ENCODE assay signal across 8 mouse cellular contexts in genomic region chr5:25705567-25706349, GRCm38 (mm10). TPM values are rescaled to one million over a fixed set of nuclear protein-coding genes. Genes with fewer than 3 reads are reported as not detected.
A peak's percentile ranks its signal among the peaks of the same experiment; 100 is the strongest.
DNase-seq lines count a peak whose midpoint lies in the region; ATAC-seq and TF ChIP-seq lines count a peak whose summit lies in the region.

TSS of gene Xrcc2 (minus strand) at chr5:25705825.

- peaks cover 0 to 14% of the 10 kb centered on the region in 2 experiments; a peak in 3 of 4 replicates for H3K4me1 ChIP-seq in MEL (ENCODE audit: control insufficient read depth in 1 of 2, insufficient read depth in 2 of 2, low read length in 2 of 2)
- H3K4me1 ChIP-seq in cerebellum, adult 2 months (ENCODE audit: control insufficient read depth, insufficient read depth, low read length) = peaks cover 9% of the 10 kb centered on the region
- H3K4me1 ChIP-seq in hindbrain, embryonic 10.5 days (replicated peaks) = peaks cover 20% of the 10 kb centered on the region
- peaks cover 3% of the 10 kb centered on the region; the same call in 1 of the 2 replicates for H3K4me1 ChIP-seq in lung, postnatal 0 days (ENCODE audit: insufficient read depth, low read depth, low read length)

- peak within 1 kb of the TSS; percentile 77 for H3K27ac ChIP-seq in MEL (ENCODE audit: control insufficient read depth, low read depth, low read length)
- no peak within 1 kb of the TSS for H3K27ac ChIP-seq in cerebellum, adult 2 months (ENCODE audit: insufficient read depth, low read length)
- H3K27ac ChIP-seq in hindbrain, embryonic 10.5 days = peak within 1 kb of the TSS; percentile 96
- H3K27ac ChIP-seq in lung, postnatal 0 days (ENCODE audit: low read length) = no peak within 1 kb of the TSS

- no peak; a peak in 1 of 4 replicates for TF ChIP-seq EP300 in MEL (IDR thresholded peaks at IDR 0.05; ENCODE audit: low read depth in 1 of 2, low read length in 2 of 2)
- TF ChIP-seq EP300 in lung, postnatal 0 days (IDR thresholded peaks at IDR 0.05) = no peak

- no peaks in the 10 kb centered on the region for H3K27me3 ChIP-seq in MEL (ENCODE audit: control insufficient read depth in 1 of 2, insufficient read depth in 2 of 2, low read length in 2 of 2)
- H3K27me3 ChIP-seq in cerebellum, adult 2 months (ENCODE audit: control insufficient read depth, insufficient read depth, low read length) = no peaks in the 10 kb centered on the region
- no peaks in the 10 kb centered on the region for H3K27me3 ChIP-seq in hindbrain, embryonic 10.5 days (ENCODE audit: insufficient read depth, poor library complexity, severe bottlenecking)
- no peaks in the 10 kb centered on the region for H3K27me3 ChIP-seq in lung, postnatal 0 days (replicated peaks; ENCODE audit: insufficient read depth, low read length)

- peak; percentile 98 for ATAC-seq in lung, postnatal 0 days

- H3K9ac ChIP-seq in MEL (ENCODE audit: control insufficient read depth, low read depth, low read length, poor library complexity, severe bottlenecking) = peak within 1 kb of the TSS; percentile 92
- H3K9ac ChIP-seq in lung, postnatal 0 days (replicated peaks; ENCODE audit: low read depth) = peak within 1 kb of the TSS; percentile 63

- 8% methylated on average over 51 of the region's 51 CpGs for WGBS in cerebellum, adult 2 months
- WGBS in hindbrain, embryonic 10.5 days = 8% methylated on average over 51 of the region's 51 CpGs
- 8% methylated on average over 51 of the region's 51 CpGs for WGBS in lung, postnatal 0 days

- H3K4me3 ChIP-seq in MEL (ENCODE audit: control insufficient read depth in 1 of 2, insufficient read depth in 1 of 2, low read depth in 2 of 2, low read length in 2 of 2) = peak within 1 kb of the TSS; percentile 72 to 96
- H3K4me3 ChIP-seq in cerebellum, adult 2 months (replicated peaks; ENCODE audit: insufficient read depth, low read depth, low read length) = peak within 1 kb of the TSS; percentile 53
- H3K4me3 ChIP-seq in hindbrain, embryonic 10.5 days = peak within 1 kb of the TSS; percentile 85
- peak within 1 kb of the TSS; percentile 79 for H3K4me3 ChIP-seq in lung, postnatal 0 days (ENCODE audit: low read depth, low read length)

- no peak for TF ChIP-seq CTCF in MEL (IDR thresholded peaks at IDR 0.05 in 2 of 3, conservative IDR thresholded peaks at IDR 0.05 in 1 of 3; ENCODE audit: control insufficient read depth in 1 of 3, insufficient read depth in 1 of 3, low read depth in 2 of 3, low read length in 3 of 3, poor library complexity in 1 of 3, severe bottlenecking in 1 of 3)
- no peak; the same call in 1 of the 2 replicates for TF ChIP-seq CTCF in cerebellum, adult 2 months (IDR thresholded peaks at IDR 0.05; ENCODE audit: borderline replicate concordance, insufficient read depth, low read depth, low read length)
- peak; percentile 19; the same call in 1 of the 2 replicates for TF ChIP-seq CTCF in lung, postnatal 0 days (IDR thresholded peaks at IDR 0.05)

- DNase-seq in MEL (ENCODE audit: low read depth, low spot score) = peak; percentile 98
- peak; percentile 95 to 98 for DNase-seq in cerebellum, adult 2 months
- DNase-seq in forelimb bud, embryonic 11.5 days (ENCODE audit: low read depth, low spot score) = peak; percentile 96
- DNase-seq in hindbrain, embryonic 10.5 days (ENCODE audit: low spot score) = peak; percentile 95
- peak; percentile 95 for DNase-seq in layer of hippocampus, adult 9-11 months
- peak; percentile 95 for DNase-seq in lung, postnatal 0 days (ENCODE audit: low spot score)
- peak; percentile 97 for DNase-seq in ovary, postnatal 14 days (ENCODE audit: low spot score)
- DNase-seq in thymus, postnatal 14 days = peak; percentile 96

- no peaks in the 10 kb centered on the region for H3K9me3 ChIP-seq in MEL (replicated peaks; ENCODE audit: insufficient read depth, low read length)
- H3K9me3 ChIP-seq in hindbrain, embryonic 10.5 days = no peaks in the 10 kb centered on the region
- H3K9me3 ChIP-seq in lung, postnatal 0 days (ENCODE audit: low read length) = no peaks in the 10 kb centered on the region

- peaks cover 5 to 7% of the 10 kb centered on the region in 2 experiments for H3K36me3 ChIP-seq in MEL (ENCODE audit: control insufficient read depth in 1 of 2, insufficient read depth in 2 of 2, low read length in 2 of 2)
- H3K36me3 ChIP-seq in hindbrain, embryonic 10.5 days = peaks cover 32% of the 10 kb centered on the region
- H3K36me3 ChIP-seq in lung, postnatal 0 days (ENCODE audit: insufficient read depth, low read length) = no peaks in the 10 kb centered on the region

- no peak for TF ChIP-seq RAD21 in MEL (IDR thresholded peaks at IDR 0.05; ENCODE audit: low read depth, low read length)

- TF ChIP-seq POLR2A in MEL (IDR thresholded peaks at IDR 0.05; ENCODE audit: control insufficient read depth in 1 of 2, insufficient read depth in 1 of 2, low read depth in 1 of 2, low read length in 2 of 2, poor library complexity in 1 of 2) = peak; percentile 85 to 88
- peak; percentile 78; the same call in 1 of the 2 replicates for TF ChIP-seq POLR2A in cerebellum, adult 2 months (IDR thresholded peaks at IDR 0.05; ENCODE audit: borderline replicate concordance, insufficient read depth, low read length)

- H3K4me2 ChIP-seq in lung, postnatal 0 days (replicated peaks; ENCODE audit: low read depth, low read length) = peak within 1 kb of the TSS; percentile 68

- peaks cover 25% of the 10 kb centered on the region for H3K79me2 ChIP-seq in MEL (ENCODE audit: control insufficient read depth, insufficient read depth, low read length, poor library complexity)

TF ChIP-seq in MEL, 35 proteins besides CTCF, POLR2A, EP300 and RAD21:
- TF ChIP-seq BHLHE40 (IDR thresholded peaks at IDR 0.05; ENCODE audit: borderline replicate concordance, low read depth, low read length) (no peak), CHD2 (IDR thresholded peaks at IDR 0.05; ENCODE audit: low read length) (no peak), MAZ (IDR thresholded peaks at IDR 0.05; ENCODE audit: low read depth, low read length) (peak; percentile 27; the same call in 1 of the 2 replicates), KAT2A (conservative IDR thresholded peaks at IDR 0.05; ENCODE audit: low read depth, low read length) (peak; percentile 65), E2F4 (IDR thresholded peaks at IDR 0.05; ENCODE audit: borderline replicate concordance, low read depth, low read length) (peak; percentile 89), TAL1 (IDR thresholded peaks at IDR 0.05; ENCODE audit: low read length) (no peak), ZMIZ1 (IDR thresholded peaks at IDR 0.05; ENCODE audit: low read depth, low read length) (peak; percentile 75; the same call in 1 of the 2 replicates), NELFE (IDR thresholded peaks at IDR 0.05; ENCODE audit: low read depth, low read length) (peak; percentile 94), MYC (IDR thresholded peaks at IDR 0.05; ENCODE audit: low read depth, low read length) (0 out of 2 replicates have a peak, but pooled peaks have one; percentile 31), TBP (IDR thresholded peaks at IDR 0.05; ENCODE audit: low read depth, low read length) (peak; percentile 82), MAX (IDR thresholded peaks at IDR 0.05; ENCODE audit: low read length) (peak; percentile 63), GATA1 (IDR thresholded peaks at IDR 0.05; ENCODE audit: low read depth, low read length) (peak; percentile 35; the same call in 1 of the 2 replicates), SIN3A (IDR thresholded peaks at IDR 0.05; ENCODE audit: low read length) (peak; percentile 68; the same call in 1 of the 2 replicates), NRF1 (IDR thresholded peaks at IDR 0.05; ENCODE audit: insufficient read depth, low read depth, low read length, poor library complexity, severe bottlenecking) (peak; percentile 84), ELF1 (IDR thresholded peaks at IDR 0.05; ENCODE audit: low read depth, low read length) (peak; percentile 44; the same call in 1 of the 2 replicates), USF1 (IDR thresholded peaks at IDR 0.05; ENCODE audit: low read depth, low read length) (0 out of 2 replicates have a peak, but pooled peaks have one; percentile 29), ZKSCAN1 (IDR thresholded peaks at IDR 0.05; ENCODE audit: low read depth, low read length) (no peak), MXI1 (IDR thresholded peaks at IDR 0.05; ENCODE audit: low read depth, low read length) (0 out of 2 replicates have a peak, but pooled peaks have one; percentile 59), HCFC1 (IDR thresholded peaks at IDR 0.05; ENCODE audit: low read depth, low read length) (peak; percentile 85), TCF12 (IDR thresholded peaks at IDR 0.05; ENCODE audit: low read depth, low read length) (peak; percentile 30; the same call in 1 of the 2 replicates), POLR2AphosphoS2 (IDR thresholded peaks at IDR 0.05; ENCODE audit: low read length) (peak; percentile 86), UBTF (IDR thresholded peaks at IDR 0.05; ENCODE audit: borderline replicate concordance, insufficient read depth, low read depth, low read length) (no peak)

RNA-seq across cellular contexts. Expression of gene Xrcc2, which starts in this region (rescaled TPM):
- total RNA-seq in MEL (2012; rRNA removed) = 25.4 and 34.1 TPM in 2 replicates
- 10 to 100 TPM in 1 of 2 experiments, not detected in 1; 22.8 TPM for polyA plus RNA-seq in MEL (2012; ENCODE audit: insufficient read depth in 1 of 2, insufficient read length in 2 of 2, low read depth in 1 of 2, low replicate concordance in 2 of 2, missing spikeins in 1 of 2)
- 9.6 and 10.4 TPM in 2 replicates for polyA plus RNA-seq in cerebellum, adult 2 months (2012; rRNA removed)
- 12.5 and 15.7 TPM in 2 replicates for polyA plus RNA-seq in hindbrain, embryonic 10.5 days (2016; fragmentation: Nextera tagmentation; extraction: Ambion mirVana)
- polyA plus RNA-seq in lung, postnatal 0 days (2015; fragmentation: Nextera tagmentation; extraction: Ambion mirVana) = 1.6 and 1.9 TPM in 2 replicates

Comparison
In these comparisons a context has a peak if more than half of its experiments do, and no peak if none do; other contexts are left out.
1. H3K27ac ChIP-seq: peak in MEL (single experiment) and hindbrain, embryonic 10.5 days (single experiment); none in cerebellum, adult 2 months (single experiment) and lung, postnatal 0 days (single experiment).
2. Peak in every context shown above with its lines, with median percentiles within 50 percentile points of each other: DNase-seq and H3K4me3 ChIP-seq.